8 mouse cellular contexts compared by ENCODE assay signal in the genomic region with DNA sequence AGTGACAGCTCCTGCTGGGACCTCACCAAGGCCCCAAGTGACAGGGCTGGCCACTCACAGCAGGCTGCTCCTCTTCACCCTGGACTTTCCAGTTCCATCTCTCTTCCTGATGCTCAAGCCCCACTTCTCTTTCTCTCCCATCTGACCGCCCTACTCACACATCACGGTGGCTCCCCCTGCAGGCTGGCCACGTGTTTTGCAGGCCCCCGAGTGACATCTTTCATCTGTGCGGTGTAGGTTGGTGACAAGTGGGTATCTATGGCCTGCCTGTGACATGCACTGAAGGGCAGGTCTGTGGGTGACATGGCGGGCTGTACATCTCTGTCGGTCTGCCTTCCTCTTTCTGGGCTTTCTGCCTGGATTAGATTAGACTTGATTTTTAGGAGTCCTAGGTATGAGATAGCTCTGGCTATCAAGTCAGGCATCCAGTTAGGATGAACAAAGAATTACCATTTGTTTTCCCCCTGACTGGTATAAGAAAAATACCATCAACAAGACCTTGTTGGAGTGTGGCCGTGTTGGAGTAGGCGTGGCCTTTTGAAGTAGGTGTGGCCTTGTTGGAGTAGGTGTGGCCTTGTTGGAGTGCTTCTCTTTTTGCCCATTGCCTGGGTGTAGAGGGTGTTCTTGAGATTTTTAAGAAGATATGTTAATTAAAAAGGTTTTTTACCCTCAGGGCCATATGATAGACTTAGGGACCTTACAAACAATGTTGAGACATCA.
DNase-seq lines count a peak whose midpoint lies in the region; ATAC-seq and TF ChIP-seq lines count a peak whose summit lies in the region.

No protein-coding gene starts in this region.

- TF ChIP-seq EP300 in heart, adult 2 months (IDR thresholded peaks at IDR 0.05; ENCODE audit: insufficient read depth, low read depth, low read length), result no peak
- no peak for TF ChIP-seq EP300 in liver, embryonic 14.5 days (IDR thresholded peaks at IDR 0.05; ENCODE audit: low read depth)

- ATAC-seq in liver, embryonic 14.5 days (ENCODE audit: insufficient read depth), result 0 out of 2 replicates have a peak, but pooled peaks have one; percentile 18
- no peak for ATAC-seq in frontal cortex, adult (ENCODE audit: low TSS enrichment)

- DNase-seq in heart, adult 2 months, result no peak
- DNase-seq in heart, adult 8-10 months (ENCODE audit: low spot score), result no peak
- DNase-seq in 416B (ENCODE audit: low read depth) (peak; percentile 86), R1 (ENCODE audit: low read depth, low spot score) (peak; percentile 74)
- no peak for DNase-seq in liver, embryonic 14.5 days (ENCODE audit: low read depth in 3 of 3, low spot score in 3 of 3)
- peak; percentile 36 to 67 for DNase-seq in thymus, postnatal 10 days (ENCODE audit: low spot score in 2 of 2)
- no peak for DNase-seq in gastrocnemius, postnatal 25 days

- intact Hi-C loops in heart, adult 2 months (cut with DNase I), result no loop called here

- no peaks in the 10 kb centered on the region for H3K4me1 ChIP-seq in heart, adult 2 months (ENCODE audit: control insufficient read depth, insufficient read depth, low read length)
- H3K4me1 ChIP-seq in liver, embryonic 14.5 days (replicated peaks; ENCODE audit: control insufficient read depth in 2 of 2, insufficient read depth in 2 of 2, low read length in 1 of 2), result peaks cover 0 to 4% of the 10 kb centered on the region in 2 experiments; a peak in 2 of 4 replicates

- no peak for TF ChIP-seq POLR2A in heart, adult 2 months (IDR thresholded peaks at IDR 0.05; ENCODE audit: insufficient read depth, low read depth, low read length)

- H3K36me3 ChIP-seq in heart, adult 2 months (ENCODE audit: control insufficient read depth, insufficient read depth, low read length), result no peaks in the 10 kb centered on the region
- no peaks in the 10 kb centered on the region for H3K36me3 ChIP-seq in liver, embryonic 14.5 days (replicated peaks; ENCODE audit: control insufficient read depth, insufficient read depth, low read depth)

- H3K27me3 ChIP-seq in heart, adult 2 months (ENCODE audit: control insufficient read depth, insufficient read depth, low read length), result no peaks in the 10 kb centered on the region
- H3K27me3 ChIP-seq in liver, embryonic 14.5 days (ENCODE audit: control insufficient read depth, insufficient read depth, low read length), result no peaks in the 10 kb centered on the region

- H3K4me2 ChIP-seq in liver, embryonic 14.5 days (ENCODE audit: low read depth), result no peak overlapping the region

- no peaks in the 10 kb centered on the region for H3K79me2 ChIP-seq in heart, adult 2 months (replicated peaks; ENCODE audit: control insufficient read depth, insufficient read depth, low read length)

- no peak overlapping the region for H3K27ac ChIP-seq in heart, adult 2 months
- no peak overlapping the region for H3K27ac ChIP-seq in liver, embryonic 14.5 days

- peak; percentile 46 for TF ChIP-seq CTCF in heart, adult 2 months (IDR thresholded peaks at IDR 0.05)
- peak; percentile 83 for TF ChIP-seq CTCF in liver, embryonic 14.5 days (IDR thresholded peaks at IDR 0.05; ENCODE audit: low read depth)

- no peaks in the 10 kb centered on the region for H3K9me3 ChIP-seq in liver, embryonic 14.5 days (ENCODE audit: control insufficient read depth, low read length)

- H3K9ac ChIP-seq in heart, adult 2 months (ENCODE audit: low read depth, low read length), result no peak overlapping the region
- no peak overlapping the region for H3K9ac ChIP-seq in liver, embryonic 14.5 days (replicated peaks)

- WGBS in heart, adult 2 months, result 63% methylated on average over 9 of the region's 9 CpGs
- WGBS in liver, embryonic 14.5 days (ENCODE audit: insufficient replicate concordance), result 29% methylated on average over 9 of the region's 9 CpGs

- H3K4me3 ChIP-seq in heart, adult 2 months, result no peak overlapping the region
- no peak overlapping the region for H3K4me3 ChIP-seq in liver, embryonic 14.5 days (ENCODE audit: insufficient read depth in 1 of 2, low read depth in 2 of 2, low read length in 2 of 2)

Comparison
In these comparisons a context has a peak if more than half of its experiments do, and no peak if none do; other contexts are left out.
1. DNase-seq: peak in 416B (single experiment), R1 (single experiment) and thymus, postnatal 10 days (2 of 2); none in heart, adult 2 months (0 of 2), heart, adult 8-10 months (single experiment), liver, embryonic 14.5 days (0 of 3) and gastrocnemius, postnatal 25 days (single experiment).